Mouse (Mus musculus) embryonic facial prominence, embryonic 15.5 days (tissue): ENCODE results near the gene Elovl6. TPM values are rescaled to one million over a fixed set of nuclear protein-coding genes. Genes with fewer than 3 reads are reported as not detected.

Experiments used
- ATAC-seq: fragments of 200-750 bp; cut with Nextera tagmentation; 2 replicates; pipeline ENCODE4 v1.8.0; 2017; ENCODE audit warnings: low read depth, moderate TSS enrichment; ENCODE audit not compliant: insufficient number of reproducible peaks, low FRiP score, low TSS enrichment
- H3K27ac ChIP-seq: fragments of 300-500 bp; sonication (generic); replicated peaks from 2 replicates; pipeline ENCODE4 v1.5.1; 2015; ENCODE audit warnings: mild to moderate bottlenecking, inconsistent platforms
- H3K27me3 ChIP-seq: fragments of 300-500 bp; sonication (generic); 2 replicates; pipeline ENCODE4 v1.6.1; 2015; ENCODE audit warnings: inconsistent platforms
- H3K36me3 ChIP-seq: fragments of 300-500 bp; sonication (generic); 2 replicates; pipeline ENCODE4 v1.6.1; 2015; ENCODE audit warnings: mild to moderate bottlenecking, inconsistent platforms
- H3K4me1 ChIP-seq: fragments of 300-500 bp; sonication (generic); 2 replicates; pipeline ENCODE4 v1.6.1; 2015; ENCODE audit warnings: inconsistent platforms
- H3K4me2 ChIP-seq: fragments of 300-500 bp; sonication (generic); replicated peaks from 2 replicates; pipeline ENCODE4 v1.6.1; 2015; ENCODE audit warnings: mild to moderate bottlenecking, inconsistent platforms
- H3K4me3 ChIP-seq: fragments of 300-500 bp; sonication (generic); replicated peaks from 2 replicates; pipeline ENCODE4 v1.5.1; 2015; ENCODE audit warnings: mild to moderate bottlenecking, inconsistent platforms
- H3K9ac ChIP-seq: fragments of 300-500 bp; sonication (generic); 2 replicates; pipeline ENCODE4 v1.6.1; 2015; ENCODE audit warnings: inconsistent platforms
- H3K9me3 ChIP-seq: fragments of 300-500 bp; sonication (generic); replicated peaks from 2 replicates; pipeline ENCODE4 v1.6.1; 2016; ENCODE audit warnings: inconsistent platforms
- WGBS: fragments of 180-500 bp; shearing (Covaris S2); methylation state at CpG from one replicate; pipeline ENCODE4 v1.1.7; 2015; 5-methylcytosine and 5-hydroxymethylcytosine counted together
- polyA plus RNA-seq: library from polyadenylated mRNA; unstranded; fragments of >200 nt; fragmentation: Nextera tagmentation; extraction: Ambion mirVana; gene quantifications from 2 replicates; pipeline ENCODE4 v1.2.1, GENCODE M21; 2015

Elovl6 gene
- polyA plus RNA-seq, 1 experiment from 2014 or later: 34.6 TPM

GRCm38 (mm10) chr3:129523456-129524143 is 8.6 kb upstream of the Elovl6 start:
- Histone ChIP-seq H3K4me3 (no peak overlapping the region), H3K27ac (no peak overlapping the region), H3K9me3 (no peaks in the 10 kb centered on the region), H3K27me3 (no peaks in the 10 kb centered on the region), H3K4me1 (no peaks in the 10 kb centered on the region), H3K9ac (no peak overlapping the region), H3K36me3 (no peaks in the 10 kb centered on the region), H3K4me2 (no peak overlapping the region)
- no peak for ATAC-seq
- 83% methylated on average over 10 of the region's 10 CpGs for WGBS

GRCm38 (mm10) chr3:129527046-129527445 is 5.1 kb upstream of the Elovl6 start:
- Histone ChIP-seq H3K9me3 (no peaks in the 10 kb centered on the region), H3K36me3 (no peaks in the 10 kb centered on the region), H3K27ac (no peak overlapping the region), H3K4me3 (no peak overlapping the region), H3K27me3 (no peaks in the 10 kb centered on the region), H3K4me2 (no peak overlapping the region), H3K9ac (no peak overlapping the region), H3K4me1 (peaks cover 4% of the 10 kb centered on the region)
- 84% methylated on average over 3 of the region's 3 CpGs for WGBS
- ATAC-seq: no peak

- WGBS: 62% methylated on average over 3 of the region's 3 CpGs
- Histone ChIP-seq H3K9ac (no peak overlapping the region), H3K27ac (no peak overlapping the region), H3K36me3 (no peaks in the 10 kb centered on the region), H3K9me3 (no peaks in the 10 kb centered on the region), H3K4me1 (peaks cover 6% of the 10 kb centered on the region), H3K27me3 (no peaks in the 10 kb centered on the region), H3K4me2 (no peak overlapping the region), H3K4me3 (no peak overlapping the region)
- no peak for ATAC-seq
These were observed 2.8 kb upstream of the Elovl6 start for GRCm38 (mm10) chr3:129529311-129529710.

GRCm38 (mm10) chr3:129530461-129530860 is 1.7 kb upstream of the Elovl6 start:
- 95% methylated on average over 6 of the region's 6 CpGs for WGBS
- ATAC-seq: no peak
- H3K9ac ChIP-seq: no peak overlapping the region

GRCm38 (mm10) chr3:129532865-129533742 is 949 bp downstream of the Elovl6 start:
- no peaks in the 10 kb centered on the region for H3K9me3 ChIP-seq
- peaks cover 39% of the 10 kb centered on the region for H3K4me1 ChIP-seq
- H3K27ac ChIP-seq: peak overlapping the region; percentile 96
- H3K9ac ChIP-seq: peak overlapping the region; percentile 92
- H3K4me3 ChIP-seq: peak overlapping the region; percentile 77
- under 1% methylated on average over 40 of the region's 40 CpGs for WGBS
- ATAC-seq: no peak
- no peaks in the 10 kb centered on the region for H3K36me3 ChIP-seq
- no peaks in the 10 kb centered on the region for H3K27me3 ChIP-seq
- peak overlapping the region; percentile 80 for H3K4me2 ChIP-seq

More at GRCm38 (mm10) chr3:129530461-129530860, 1.7 kb upstream of the Elovl6 start:
- Histone ChIP-seq H3K4me1 (peaks cover 18% of the 10 kb centered on the region), H3K27ac (no peak overlapping the region), H3K36me3 (no peaks in the 10 kb centered on the region), H3K27me3 (no peaks in the 10 kb centered on the region), H3K4me2 (no peak overlapping the region), H3K9me3 (no peaks in the 10 kb centered on the region), H3K4me3 (no peak overlapping the region)

- Histone ChIP-seq H3K36me3 (no peaks in the 10 kb centered on the region), H3K4me1 (peaks cover 42% of the 10 kb centered on the region), H3K9me3 (no peaks in the 10 kb centered on the region), H3K4me3 (peak overlapping the region; percentile 77), H3K9ac (peak overlapping the region; percentile 92), H3K4me2 (peak overlapping the region; percentile 80), H3K27me3 (no peaks in the 10 kb centered on the region), H3K27ac (peak overlapping the region; percentile 96)
- ATAC-seq: peak; percentile 44
- under 1% methylated on average over 69 of the region's 74 CpGs for WGBS
These were observed 1.8 kb downstream of the Elovl6 start for GRCm38 (mm10) chr3:129533743-129534530.

- 17% methylated on average over 6 of the region's 6 CpGs for WGBS
- Histone ChIP-seq H3K4me1 (peaks cover 48% of the 10 kb centered on the region), H3K9me3 (no peaks in the 10 kb centered on the region), H3K4me3 (peak overlapping the region; percentile 77), H3K36me3 (no peaks in the 10 kb centered on the region), H3K4me2 (peak overlapping the region; percentile 80), H3K27me3 (no peaks in the 10 kb centered on the region), H3K27ac (peak overlapping the region; percentile 98), H3K9ac (no peak overlapping the region)
- no peak for ATAC-seq
These were observed 3.3 kb downstream of the Elovl6 start for GRCm38 (mm10) chr3:129535444-129535843.

GRCm38 (mm10) chr3:129536109-129536508 is 4.0 kb downstream of the Elovl6 start:
- Histone ChIP-seq H3K4me2 (peak overlapping the region; percentile 80), H3K27ac (peak overlapping the region; percentile 98), H3K4me3 (peak overlapping the region; percentile 77), H3K9me3 (no peaks in the 10 kb centered on the region), H3K36me3 (no peaks in the 10 kb centered on the region), H3K4me1 (peaks cover 48% of the 10 kb centered on the region), H3K27me3 (no peaks in the 10 kb centered on the region), H3K9ac (peak overlapping the region; percentile 23)
- ATAC-seq: peak; percentile 94
- WGBS: 0% methylated on average over 11 of the region's 11 CpGs

GRCm38 (mm10) chr3:129537954-129538353 is 5.8 kb downstream of the Elovl6 start:
- no peak for ATAC-seq
- H3K4me3 ChIP-seq: no peak overlapping the region
- no peak overlapping the region for H3K9ac ChIP-seq
- 0 out of 2 replicates have a peak overlapping the region, but pooled peaks have one; percentile 17 for H3K27ac ChIP-seq
- peaks cover 43% of the 10 kb centered on the region for H3K4me1 ChIP-seq
- peaks cover 9% of the 10 kb centered on the region for H3K36me3 ChIP-seq
- H3K27me3 ChIP-seq: no peaks in the 10 kb centered on the region
- no peak overlapping the region for H3K4me2 ChIP-seq
- no peaks in the 10 kb centered on the region for H3K9me3 ChIP-seq
- 36% methylated on average over 5 of the region's 5 CpGs for WGBS

- WGBS: 69% methylated on average over 2 of the region's 2 CpGs
- no peaks in the 10 kb centered on the region for H3K9me3 ChIP-seq
- H3K27ac ChIP-seq: no peak overlapping the region
- no peak overlapping the region for H3K4me2 ChIP-seq
- no peak overlapping the region for H3K4me3 ChIP-seq
- no peak overlapping the region for H3K9ac ChIP-seq
- H3K36me3 ChIP-seq: peaks cover 14% of the 10 kb centered on the region
- ATAC-seq: no peak
- no peaks in the 10 kb centered on the region for H3K27me3 ChIP-seq
- peaks cover 28% of the 10 kb centered on the region for H3K4me1 ChIP-seq
These were observed 8.7 kb downstream of the Elovl6 start for GRCm38 (mm10) chr3:129540882-129541281.

GRCm38 (mm10) chr3:129541456-129541855 is 9.3 kb downstream of the Elovl6 start:
- no peaks in the 10 kb centered on the region for H3K9me3 ChIP-seq
- 95% methylated on average over 11 of the region's 11 CpGs for WGBS
- no peak for ATAC-seq
- no peak overlapping the region for H3K4me3 ChIP-seq
- H3K9ac ChIP-seq: no peak overlapping the region
- no peaks in the 10 kb centered on the region for H3K27me3 ChIP-seq
- peaks cover 14% of the 10 kb centered on the region for H3K36me3 ChIP-seq
- no peak overlapping the region for H3K27ac ChIP-seq
- no peak overlapping the region for H3K4me2 ChIP-seq
- H3K4me1 ChIP-seq: peaks cover 28% of the 10 kb centered on the region
